ENCODE assay signal across 9 mouse cellular contexts in genomic region chr14:9393271-9393771, GRCm38 (mm10).
DNase-seq lines count a peak whose midpoint lies in the region; ATAC-seq and TF ChIP-seq lines count a peak whose summit lies in the region.
"Had no signal": no experiment of that assay in that cellular context is flagged by ENCODE, and none has a peak within 500 bp of the region (broad histone marks: within the 10 kb centered on the region; RNA-seq: fewer than 3 reads in every experiment).

No protein-coding gene starts in this region.

- H3K4me2 ChIP-seq in heart, embryonic 13.5 days, result no peak overlapping the region
- H3K4me2 ChIP-seq in kidney, postnatal 0 days (ENCODE audit: low read length), result no peak overlapping the region
- no peak overlapping the region for H3K4me2 ChIP-seq in liver, embryonic 15.5 days

- H3K36me3 ChIP-seq in forebrain, embryonic 10.5 days (replicated peaks), result no peaks in the 10 kb centered on the region
- H3K36me3 ChIP-seq in heart, embryonic 13.5 days, result no peaks in the 10 kb centered on the region
- no peaks in the 10 kb centered on the region for H3K36me3 ChIP-seq in kidney, postnatal 0 days (ENCODE audit: insufficient read depth, low read length)
- H3K36me3 ChIP-seq in liver, embryonic 15.5 days (replicated peaks), result no peaks in the 10 kb centered on the region

- H3K4me1 ChIP-seq in forebrain, embryonic 10.5 days, result no peaks in the 10 kb centered on the region
- peaks cover 12% of the 10 kb centered on the region for H3K4me1 ChIP-seq in heart, embryonic 13.5 days
- H3K4me1 ChIP-seq in kidney, postnatal 0 days (replicated peaks; ENCODE audit: insufficient read depth, low read length), result no peaks in the 10 kb centered on the region
- H3K4me1 ChIP-seq in liver, embryonic 15.5 days (replicated peaks), result no peaks in the 10 kb centered on the region

- DNase-seq in CD4-positive, CD25-positive, alpha-beta regulatory T cell, adult 2 months (ENCODE audit: low read depth, low spot score), result peak; percentile 55
- peak; percentile 17 to 53 for DNase-seq in adrenal gland, postnatal 4 days (ENCODE audit: low spot score in 2 of 2)
- peak; percentile 63 for DNase-seq in forebrain, embryonic 10.5 days (ENCODE audit: extremely low spot score, low spot score)
- peak; percentile 84 for DNase-seq in kidney, postnatal 0 days (ENCODE audit: low spot score)
- peak; percentile 62 for DNase-seq in ovary, postnatal 14 days (ENCODE audit: low spot score)
- peak; percentile 59 to 64 for DNase-seq in urinary bladder, adult 18-20 months (ENCODE audit: low spot score in 2 of 2)

- H3K9me3 ChIP-seq in forebrain, embryonic 10.5 days, result no peaks in the 10 kb centered on the region
- no peaks in the 10 kb centered on the region for H3K9me3 ChIP-seq in heart, embryonic 13.5 days
- no peaks in the 10 kb centered on the region for H3K9me3 ChIP-seq in kidney, postnatal 0 days (replicated peaks; ENCODE audit: low read length)
- no peaks in the 10 kb centered on the region for H3K9me3 ChIP-seq in liver, embryonic 15.5 days (replicated peaks)

- TF ChIP-seq CTCF in kidney, postnatal 0 days (IDR thresholded peaks at IDR 0.05; ENCODE audit: low read depth), result peak; percentile 97

- peak; percentile 54; the same call in 1 of the 2 replicates for ATAC-seq in heart, embryonic 13.5 days (ENCODE audit: extremely low read depth, insufficient number of reproducible peaks, low FRiP score, low TSS enrichment)
- no peak for ATAC-seq in kidney, postnatal 0 days (replicated peaks; ENCODE audit: low FRiP score, low read depth)
- ATAC-seq in liver, embryonic 15.5 days (ENCODE audit: insufficient read depth), result peak; percentile 25; the same call in 1 of the 2 replicates

- H3K9ac ChIP-seq in heart, embryonic 13.5 days, result no peak overlapping the region
- H3K9ac ChIP-seq in kidney, postnatal 0 days (ENCODE audit: low read depth, low read length), result no peak overlapping the region
- H3K9ac ChIP-seq in liver, embryonic 15.5 days, result no peak overlapping the region

- H3K4me3 ChIP-seq in forebrain, embryonic 10.5 days, result no peak overlapping the region
- H3K4me3 ChIP-seq in heart, embryonic 13.5 days, result no peak overlapping the region
- H3K4me3 ChIP-seq in kidney, postnatal 0 days (replicated peaks; ENCODE audit: low read depth, low read length), result no peak overlapping the region
- H3K4me3 ChIP-seq in liver, embryonic 15.5 days (replicated peaks), result no peak overlapping the region
- H3K4me3 ChIP-seq: erythroblast, embryonic 14.5 days had no signal

- no peaks in the 10 kb centered on the region; the same call in 1 of the 2 replicates for H3K27me3 ChIP-seq in forebrain, embryonic 10.5 days (ENCODE audit: poor library complexity, severe bottlenecking)
- H3K27me3 ChIP-seq in heart, embryonic 13.5 days (replicated peaks), result no peaks in the 10 kb centered on the region
- H3K27me3 ChIP-seq in kidney, postnatal 0 days (ENCODE audit: insufficient read depth, low read length), result no peaks in the 10 kb centered on the region
- no peaks in the 10 kb centered on the region for H3K27me3 ChIP-seq in liver, embryonic 15.5 days

- WGBS in forebrain, embryonic 10.5 days, result 27% methylated on average over 4 of the region's 4 CpGs
- 16% methylated on average over 4 of the region's 4 CpGs for WGBS in heart, embryonic 13.5 days
- 18% methylated on average over 4 of the region's 4 CpGs for WGBS in kidney, postnatal 0 days
- 6% methylated on average over 4 of the region's 4 CpGs for WGBS in liver, embryonic 15.5 days (ENCODE audit: insufficient replicate concordance)

- no peak overlapping the region for H3K27ac ChIP-seq in forebrain, embryonic 10.5 days
- 0 out of 2 replicates have a peak overlapping the region, but pooled peaks have one; percentile 46 for H3K27ac ChIP-seq in heart, embryonic 13.5 days (replicated peaks)
- H3K27ac ChIP-seq in kidney, postnatal 0 days, result no peak overlapping the region
- H3K27ac ChIP-seq in liver, embryonic 15.5 days (replicated peaks), result no peak overlapping the region
